Mouse (Mus musculus) erythroblast, embryonic 14.5 days (primary cell): Measurements from ENCODE around the gene Csnk1g1.

Experiments
- GATA1 ChIP-seq: IDR thresholded peaks from 2 replicates; pipeline ENCODE4 v1.6.1; 2012; ENCODE audit warnings: low read length, inconsistent platforms, mixed read lengths
- TAL1 ChIP-seq: IDR thresholded peaks from 3 replicates; pipeline ENCODE4 v1.6.1; 2012; ENCODE audit warnings: low read length, inconsistent platforms, mixed read lengths

DNA sequence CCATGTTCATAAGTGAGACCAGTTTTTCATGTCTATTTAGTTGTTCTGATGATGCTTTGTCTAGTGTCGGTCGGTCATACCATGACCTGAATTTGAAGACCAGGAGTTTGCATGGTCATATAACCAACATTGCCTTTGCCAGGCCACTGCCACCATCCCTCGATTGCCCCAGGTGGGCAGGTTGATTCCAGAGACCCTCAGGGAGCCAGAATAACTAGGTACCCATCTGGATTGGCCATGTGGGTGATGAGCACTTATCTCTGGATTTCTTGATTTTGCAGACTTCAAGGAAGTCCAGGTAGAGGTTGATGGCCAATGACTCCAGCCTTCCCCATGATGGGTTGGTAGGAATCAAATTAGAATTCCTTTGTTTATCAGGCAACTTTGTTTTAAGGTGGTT is 134.5 kb downstream of the Csnk1g1 start:
- no peak for TF ChIP-seq TAL1
- no peak for TF ChIP-seq GATA1
